Mouse (Mus musculus) gastrocnemius, postnatal 10 days (tissue): ENCODE results near the gene Cox4i2. TPM values are rescaled to one million over a fixed set of nuclear protein-coding genes. Genes with fewer than 3 reads are reported as not detected.

Experiments
- DNase-seq: peaks from one replicate; pipeline ENCODE4 v3.0.0; 2021; ENCODE audit warnings: mixed read lengths
- microRNA-seq, 2 experiments: library from miRNA; unstranded; fragments of <30 nt; microRNA quantifications; one replicate each; pipeline ENCODE4 v1.2.0; 2021
- total RNA-seq, 2 experiments: library from RNA; stranded (reverse); gene quantifications; 2 replicates each; pipeline ENCODE4 v1.2.3; 2021

The Cox4i2 gene
- total RNA-seq, 2 experiments from 2014 or later: 5.6 to 6.9 TPM

DNA sequence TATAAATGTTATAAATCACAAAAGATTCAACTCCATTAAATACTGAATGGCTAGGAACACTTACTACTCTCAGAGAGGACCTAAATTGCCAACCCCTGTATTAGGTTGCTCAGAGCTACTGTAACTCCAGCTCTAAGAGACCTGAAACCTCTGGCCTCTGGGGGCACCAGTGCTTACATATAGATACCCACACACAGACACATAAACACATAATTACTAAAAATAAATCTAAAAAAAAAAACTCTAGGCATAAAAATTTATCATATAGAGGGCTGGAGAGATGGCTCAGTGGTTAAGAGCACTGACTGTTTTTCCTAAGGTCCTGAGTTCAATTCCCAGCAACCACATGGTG lies 46.8 kb downstream of the Cox4i2 start:
- no peak for DNase-seq

DNA sequence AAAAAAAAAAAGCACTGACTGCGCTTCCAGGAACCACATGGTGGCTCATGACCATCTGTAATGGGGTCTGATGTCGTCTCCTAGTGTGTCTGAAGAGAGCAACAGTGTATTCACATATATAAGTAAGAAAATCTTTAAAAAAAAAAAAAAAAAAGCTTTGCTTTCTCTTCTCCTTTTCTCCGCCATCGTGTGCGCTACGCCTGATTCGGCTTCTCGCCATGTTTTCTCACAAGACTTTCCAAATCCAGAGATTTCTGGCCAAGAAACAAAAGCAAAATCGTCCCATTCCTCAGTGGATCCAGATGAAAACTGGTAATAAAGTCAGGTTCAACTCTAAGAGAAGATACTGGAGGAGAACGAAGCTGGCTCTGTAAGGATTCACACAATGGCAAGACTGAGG lies 48.3 kb downstream of the Cox4i2 start:
- DNase-seq: no peak

DNA sequence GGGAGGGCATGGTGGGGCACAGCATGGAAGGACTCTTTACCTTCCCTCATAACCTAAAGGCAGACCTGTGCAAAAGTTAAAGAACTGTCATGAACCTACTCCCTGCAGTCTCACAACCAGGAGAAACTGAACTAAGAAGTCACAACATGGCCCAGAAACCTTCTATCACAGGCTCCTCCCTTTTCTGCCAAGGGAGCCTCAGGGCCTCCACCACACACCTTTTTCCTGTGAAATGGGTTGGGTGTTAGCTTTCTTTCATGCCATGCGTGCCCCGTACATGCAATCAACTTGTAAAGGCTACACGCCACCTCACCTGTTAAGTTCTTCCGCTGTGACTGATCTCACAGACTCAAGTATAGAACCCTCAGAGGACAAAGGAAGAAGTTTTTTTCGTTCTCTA lies 49.1 kb downstream of the Cox4i2 start:
- no peak for DNase-seq

DNA sequence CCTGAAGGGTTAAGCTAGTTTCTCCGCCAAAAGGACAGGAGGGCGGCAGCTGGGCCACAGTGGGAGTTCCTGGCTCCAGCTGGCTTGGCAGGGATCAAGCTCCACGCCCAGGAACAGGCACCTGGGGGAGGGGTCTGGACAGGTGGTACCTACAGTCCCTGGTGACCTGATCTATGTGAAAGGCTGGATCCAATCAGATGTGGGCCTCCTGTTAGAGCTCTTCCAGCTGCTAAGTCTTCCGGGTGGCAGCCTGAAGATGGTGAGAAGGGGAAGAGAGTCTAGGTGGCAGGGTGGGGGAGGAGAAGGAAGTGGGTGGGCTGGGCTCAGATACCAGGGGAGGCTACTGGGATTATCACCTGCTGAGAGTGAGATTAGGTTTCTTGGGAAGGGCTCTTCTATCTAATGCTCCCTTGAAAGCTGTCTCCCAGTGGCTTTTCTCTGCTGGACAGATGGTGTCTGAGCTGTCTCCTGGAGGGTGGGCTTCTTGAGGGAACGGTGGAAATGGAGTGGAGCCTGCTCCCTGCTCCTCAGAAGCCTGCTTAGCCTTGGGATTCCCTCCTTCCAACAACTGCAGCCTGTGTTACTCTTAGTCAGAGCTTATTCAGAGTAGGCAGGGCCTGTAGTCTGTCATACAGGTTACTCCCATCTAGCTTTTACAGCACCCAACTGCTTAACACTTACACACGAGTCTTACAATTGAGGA lies 50.6 kb downstream of the Cox4i2 start:
- DNase-seq: no peak

DNA sequence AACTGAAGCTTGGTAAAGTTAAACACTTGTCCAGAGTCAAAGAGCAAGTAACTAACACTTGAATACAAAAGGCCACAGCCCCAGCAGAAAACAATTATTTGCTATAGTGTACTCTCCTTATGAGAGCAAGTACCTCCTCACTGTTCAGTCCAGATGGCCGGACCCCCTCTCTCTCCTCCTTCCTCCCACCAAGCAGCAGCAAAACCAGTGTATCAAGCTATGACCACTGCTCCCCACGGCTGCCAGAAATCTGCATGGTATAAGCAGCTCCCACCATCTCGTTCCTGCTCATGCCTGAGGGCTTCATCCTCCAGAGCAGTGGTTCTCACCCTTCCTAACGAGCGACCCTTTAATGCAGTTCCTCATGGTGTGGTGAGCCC lies 51.1 kb downstream of the Cox4i2 start:
- DNase-seq: no peak

DNA sequence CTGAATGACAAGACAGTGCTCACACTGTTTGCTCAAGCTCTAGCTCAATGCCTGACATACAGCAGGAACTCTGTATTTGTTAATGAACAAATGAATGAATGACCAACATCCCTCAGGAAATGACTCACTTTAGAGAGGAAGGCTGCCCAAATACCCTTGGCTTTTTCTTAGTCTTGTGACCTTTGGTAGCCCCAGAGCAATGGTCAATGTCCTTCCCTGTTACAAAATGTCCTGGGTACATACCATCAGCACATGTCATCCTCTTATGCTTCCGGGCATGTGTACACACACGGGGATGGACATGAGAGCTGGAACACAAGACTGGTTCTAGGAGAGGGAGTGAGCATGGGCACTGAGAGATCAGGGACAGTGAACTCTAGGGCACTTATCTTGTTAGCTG lies 52.1 kb downstream of the Cox4i2 start:
- no peak for DNase-seq

DNA sequence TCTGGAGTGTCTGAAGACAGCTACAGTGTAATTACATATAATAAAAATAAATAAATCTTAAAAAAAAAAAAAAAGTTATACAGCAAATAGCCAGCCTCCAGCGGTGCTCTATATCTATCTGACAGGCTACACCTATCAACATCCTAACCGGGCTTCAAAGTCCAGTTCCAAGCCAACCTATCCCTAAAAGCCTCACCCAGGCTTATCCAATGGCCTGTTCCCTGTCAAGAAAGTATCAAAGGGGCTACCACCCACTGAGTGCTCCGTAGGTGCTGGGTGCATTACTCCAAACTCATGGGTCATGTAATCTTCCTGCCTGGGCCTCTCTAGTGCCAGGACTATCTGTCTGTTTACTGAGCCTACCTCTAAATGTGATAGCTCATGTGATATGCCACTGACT lies 54.2 kb downstream of the Cox4i2 start:
- DNase-seq: no peak

DNA sequence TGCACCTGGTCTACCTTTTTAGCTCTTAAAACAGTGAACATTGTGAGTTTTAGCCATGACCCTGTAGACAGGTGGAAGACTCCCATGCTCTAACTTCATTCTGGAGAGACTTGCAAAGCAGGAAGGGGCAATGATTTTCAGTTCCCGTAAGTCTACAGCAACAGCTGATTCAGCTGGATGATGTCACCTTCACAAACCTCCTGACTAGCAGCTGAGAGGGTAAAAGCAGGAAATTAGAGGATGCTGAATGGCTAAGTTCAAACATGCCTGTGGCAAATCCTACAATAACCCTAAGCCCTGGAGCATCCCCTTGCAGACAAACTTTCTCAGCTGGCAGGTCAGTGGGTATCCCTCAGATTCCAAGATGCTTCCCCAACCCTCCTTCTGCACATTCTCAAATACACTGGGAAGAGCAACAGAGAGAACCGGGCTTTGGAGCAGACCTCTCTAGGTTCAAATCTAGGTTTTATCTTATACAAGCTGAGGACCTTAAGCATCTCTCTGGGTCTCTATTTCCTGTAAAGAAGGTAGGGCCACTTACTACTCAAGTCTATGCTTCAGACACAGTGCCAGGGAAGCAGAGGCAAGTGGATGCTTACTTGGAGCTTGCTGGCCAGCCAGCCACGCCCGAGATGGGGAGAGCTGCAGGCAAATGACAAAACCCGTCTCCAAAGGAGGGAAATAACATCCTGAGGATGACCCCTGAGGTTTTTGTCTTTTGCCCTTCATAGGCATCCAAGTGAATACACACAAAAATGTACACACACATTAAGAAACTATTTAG lies 56.4 kb downstream of the Cox4i2 start:
- DNase-seq: no peak

DNA sequence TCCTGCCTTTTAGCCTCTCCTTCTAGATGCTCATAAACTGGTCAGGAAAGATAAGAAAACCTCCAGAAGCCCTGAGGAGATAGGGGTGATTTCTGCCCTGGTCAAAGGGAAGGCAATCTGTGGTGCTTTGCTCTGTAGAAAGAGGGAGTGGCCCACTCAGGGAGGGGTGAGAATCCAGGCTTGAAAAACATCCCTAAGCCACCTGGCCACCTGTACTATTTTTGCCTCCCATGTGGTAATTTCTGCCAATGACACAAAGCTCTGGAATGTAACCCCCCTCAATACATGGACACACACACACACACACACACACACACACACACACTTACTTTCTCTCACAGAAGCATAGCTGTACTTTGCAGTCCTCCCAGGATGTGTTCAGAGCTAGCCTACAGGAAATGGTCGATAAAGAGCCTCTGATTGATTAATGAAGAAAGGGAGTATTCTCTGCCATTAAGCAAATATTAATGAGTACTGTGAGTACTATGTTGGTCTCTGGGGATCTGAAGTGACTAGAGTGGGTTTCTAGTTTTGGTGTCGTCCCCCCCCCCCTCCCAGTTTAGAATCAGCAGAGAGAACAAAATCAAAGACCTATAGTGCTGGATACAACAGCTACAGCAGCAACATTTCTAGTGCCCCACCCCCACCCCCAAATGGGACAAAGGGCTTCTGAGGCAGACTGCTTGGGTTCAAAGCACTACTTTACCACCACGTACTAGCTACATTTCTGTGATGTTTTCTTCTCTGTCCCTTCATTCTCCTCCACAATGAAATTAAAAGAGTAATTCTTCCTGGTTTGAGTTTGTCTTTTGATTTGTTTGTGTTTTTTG lies 57.6 kb downstream of the Cox4i2 start:
- DNase-seq: no peak

DNA sequence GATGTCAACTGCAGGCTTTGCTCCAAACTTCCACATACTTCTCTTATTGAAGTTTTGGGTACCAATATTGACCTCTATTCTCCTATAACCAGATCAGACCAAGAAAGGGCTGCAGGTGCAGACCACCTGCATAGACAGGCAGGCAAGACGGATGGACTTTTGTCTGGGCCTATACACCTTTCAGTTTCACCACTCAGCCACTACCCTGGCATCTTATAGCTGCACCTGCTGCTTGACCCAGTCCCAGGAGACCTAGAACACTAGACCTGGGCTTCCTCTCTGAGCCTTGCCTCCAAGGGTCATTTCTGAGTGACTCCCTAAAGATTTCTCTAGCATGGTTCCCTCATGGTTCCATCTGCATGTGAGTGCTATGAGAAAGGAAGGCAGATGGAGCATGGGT lies 59.3 kb downstream of the Cox4i2 start:
- no peak for DNase-seq

DNA sequence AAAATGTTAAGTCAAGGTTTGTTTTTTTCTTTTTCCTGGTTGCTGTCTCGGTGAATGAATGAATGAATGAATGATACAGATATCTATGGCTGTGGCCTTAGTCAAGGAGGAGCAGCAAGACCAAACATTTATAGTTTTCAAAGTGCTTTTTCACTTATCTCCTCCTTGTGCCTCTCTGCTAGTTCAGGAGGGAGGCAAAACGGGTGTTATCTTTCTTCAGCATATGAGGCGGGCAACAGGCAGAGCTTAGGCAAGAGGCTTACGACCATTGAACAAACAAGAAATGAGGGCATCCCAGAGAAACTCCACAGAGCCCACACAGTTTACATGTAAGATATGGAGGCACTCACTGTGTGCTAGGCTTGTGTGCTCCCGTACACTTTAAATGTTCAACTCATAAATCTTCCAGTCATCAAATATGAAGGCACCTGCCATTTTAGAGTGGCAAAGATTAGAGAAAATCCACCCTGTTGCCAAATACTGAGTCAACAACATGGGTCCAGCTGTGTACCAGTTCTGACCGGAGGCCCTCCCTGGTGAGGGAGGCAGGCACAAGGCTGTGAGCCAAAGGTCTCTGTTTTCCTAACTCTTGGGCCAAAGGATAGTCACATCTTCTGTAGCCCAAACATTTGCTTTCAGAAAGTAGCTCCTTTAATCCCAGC lies 60.4 kb downstream of the Cox4i2 start:
- DNase-seq: no peak

Small RNAs within 50 kb of the gene (microRNA-seq; reads per million reads assigned to microRNA genes)
- 0 reads per million in 2 experiments for gene Gm23802

Other genes starting within 250 kb of the Cox4i2 start
- gene Defb26, start 242.5 kb upstream of the Cox4i2 start, total RNA-seq: not detected
- not detected for gene Defb28, start 235.9 kb upstream of the Cox4i2 start, total RNA-seq
- not detected for gene Defb29, start 214.1 kb upstream of the Cox4i2 start, total RNA-seq
- gene Gm17416, start 184.8 kb upstream of the Cox4i2 start, total RNA-seq: not detected
- gene Defb21, start 181.4 kb upstream of the Cox4i2 start, total RNA-seq: not detected
- gene Defb19, start 173.9 kb upstream of the Cox4i2 start, total RNA-seq: not detected
- not detected for gene Defb45, start 154.8 kb upstream of the Cox4i2 start, total RNA-seq
- not detected for gene Defb36, start 149.8 kb upstream of the Cox4i2 start, total RNA-seq
- 1 to 10 TPM; 1.5 to 1.6 TPM for gene Defb25, start 131.1 kb upstream of the Cox4i2 start, total RNA-seq
- 10 to 100 TPM in 1 of 2 experiments, 1 to 10 TPM in 1; 9.1 to 11.5 TPM for gene Rem1, start 127.2 kb upstream of the Cox4i2 start, total RNA-seq
- gene H13, start 84.7 kb upstream of the Cox4i2 start, total RNA-seq: 10 to 100 TPM; 56.0 to 61.1 TPM
- gene Mcts2, start 67.1 kb upstream of the Cox4i2 start, total RNA-seq: 10 to 100 TPM; 12.5 to 19.3 TPM
- 10 to 100 TPM; 17.6 to 21.1 TPM for gene Id1, start 17.9 kb upstream of the Cox4i2 start, total RNA-seq
- gene Bcl2l1, start 77.6 kb downstream of the Cox4i2 start, total RNA-seq: 10 to 100 TPM; 19.6 to 21.4 TPM
- gene Tpx2, start 93.8 kb downstream of the Cox4i2 start, total RNA-seq: 10 to 100 TPM; 10.4 to 12.8 TPM
- 100 to 1,000 TPM; 111 to 112 TPM for gene Mylk2, start 157.2 kb downstream of the Cox4i2 start, total RNA-seq
- gene Foxs1, start 179.0 kb downstream of the Cox4i2 start, total RNA-seq: 1 to 10 TPM; 4.6 to 6.5 TPM
- gene Dusp15, start 197.5 kb downstream of the Cox4i2 start, total RNA-seq: 1 to 10 TPM; 2.5 to 3.1 TPM
- gene Ttll9, start 208.3 kb downstream of the Cox4i2 start, total RNA-seq: not detected